Mouse (Mus musculus): ENCODE data around the gene Trim5.
"Not testable (repeated sequence)": the region's sequence is repeated elsewhere in the genome, so short reads cannot be mapped to it uniquely, and the experiment has no call there.

DNA sequence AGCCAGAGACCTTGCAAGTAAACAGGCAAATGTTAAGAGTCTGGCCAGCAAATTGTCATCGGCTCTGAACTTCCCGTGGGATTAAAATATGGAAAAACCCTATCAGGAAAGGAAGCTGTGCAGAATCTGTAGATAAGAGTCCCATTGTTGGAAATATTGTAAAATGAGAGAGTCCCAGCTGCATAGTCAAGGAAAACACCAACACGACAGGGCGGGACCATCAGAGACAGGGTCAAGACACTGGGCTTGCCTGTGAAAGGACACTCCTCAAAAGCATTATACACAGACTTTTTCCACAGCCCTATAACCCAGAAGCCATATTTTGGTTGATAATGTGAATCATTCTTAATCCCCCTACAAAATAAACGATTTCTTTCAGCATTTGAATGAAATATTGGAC is 22.6 kb downstream of the Trim5 start:
- TF ChIP-seq POLR2A (IDR thresholded peaks at IDR 0.05; ENCODE audit: low read depth, low read length); CTCF (IDR thresholded peaks at IDR 0.05; ENCODE audit: borderline replicate concordance, insufficient read depth, low read length): not testable (repeated sequence)

All from embryonic fibroblast, embryonic 13.5 days (primary cell).